Mouse (Mus musculus) cerebellum, adult 11-12 months (tissue): ENCODE results near the gene Ankrd6.
A peak's percentile ranks its signal among the peaks of the same experiment; 100 is the strongest.

Experiments
- DNase-seq: peaks from one replicate; pipeline ENCODE4 v3.0.0; 2022

Ankrd6 gene

GRCm38 (mm10) chr4:32853609-32854188 is 96.9 kb downstream of the Ankrd6 start:
- DNase-seq = no peak

GRCm38 (mm10) chr4:32852819-32853218 is 97.8 kb downstream of the Ankrd6 start:
- DNase-seq = no peak

- DNase-seq = no peak
These were observed 98.3 kb downstream of the Ankrd6 start for GRCm38 (mm10) chr4:32852294-32852693.

GRCm38 (mm10) chr4:32838401-32838800 is 112.2 kb downstream of the Ankrd6 start:
- DNase-seq = no peak

- DNase-seq = peak; percentile 29
These were observed 114.6 kb downstream of the Ankrd6 start for GRCm38 (mm10) chr4:32836071-32836470.

GRCm38 (mm10) chr4:32834541-32834940 is 116.1 kb downstream of the Ankrd6 start:
- DNase-seq = no peak

- DNase-seq = peak; percentile 30
These were observed 117.0 kb downstream of the Ankrd6 start for GRCm38 (mm10) chr4:32833494-32834282.

- DNase-seq = no peak
These were observed 121.3 kb downstream of the Ankrd6 start for GRCm38 (mm10) chr4:32829316-32829715.

GRCm38 (mm10) chr4:32828385-32829077 is 122.1 kb downstream of the Ankrd6 start:
- no peak for DNase-seq

- peak; percentile 92 for DNase-seq
These were observed 123.7 kb downstream of the Ankrd6 start for GRCm38 (mm10) chr4:32826925-32827324.

GRCm38 (mm10) chr4:32824254-32824653 is 126.4 kb downstream of the Ankrd6 start:
- peak; percentile 53 for DNase-seq

GRCm38 (mm10) chr4:32820676-32821075 is 130.0 kb downstream of the Ankrd6 start:
- no peak for DNase-seq

- no peak for DNase-seq
These were observed 133.2 kb downstream of the Ankrd6 start for GRCm38 (mm10) chr4:32817478-32817877.

- no peak for DNase-seq
These were observed 150.0 kb downstream of the Ankrd6 start for GRCm38 (mm10) chr4:32800577-32801170.

- peak; percentile 83 for DNase-seq
These were observed 150.6 kb downstream of the Ankrd6 start, which contains the start of gene Lyrm2 for GRCm38 (mm10) chr4:32799966-32800576. Gene Lyrm2 (plus strand): TSS chr4:32800253.

GRCm38 (mm10) chr4:32798976-32799375 is 151.7 kb downstream of the Ankrd6 start:
- no peak for DNase-seq

GRCm38 (mm10) chr4:32789020-32789419 is 161.6 kb downstream of the Ankrd6 start:
- no peak for DNase-seq

- no peak for DNase-seq
These were observed 163.5 kb downstream of the Ankrd6 start for GRCm38 (mm10) chr4:32787110-32787509.

- no peak for DNase-seq
These were observed 170.6 kb downstream of the Ankrd6 start for GRCm38 (mm10) chr4:32779996-32780395.

- no peak for DNase-seq
These were observed 180.3 kb downstream of the Ankrd6 start for GRCm38 (mm10) chr4:32770284-32770810.

- no peak for DNase-seq
These were observed 182.6 kb downstream of the Ankrd6 start for GRCm38 (mm10) chr4:32768046-32768445.

- DNase-seq = no peak
These were observed 183.2 kb downstream of the Ankrd6 start for GRCm38 (mm10) chr4:32767471-32767870.

GRCm38 (mm10) chr4:32757430-32757829 is 193.2 kb downstream of the Ankrd6 start:
- no peak for DNase-seq
